Comparison of ENCODE assay signal across 8 mouse cellular contexts in genomic region chr11:79003053-79003768, GRCm38 (mm10). TPM values are rescaled to one million over a fixed set of nuclear protein-coding genes. Genes with fewer than 3 reads are reported as not detected.
DNase-seq lines count a peak whose midpoint lies in the region; ATAC-seq lines count a peak whose summit lies in the region.

No protein-coding gene starts in this region.

- H3K9ac ChIP-seq in midbrain, embryonic 16.5 days (ENCODE audit: low read depth, low read length): no peak overlapping the region
- H3K9ac ChIP-seq in midbrain, embryonic 14.5 days (replicated peaks; ENCODE audit: low read length): no peak overlapping the region
- no peak overlapping the region for H3K9ac ChIP-seq in heart, embryonic 15.5 days
- H3K9ac ChIP-seq in liver, embryonic 16.5 days (ENCODE audit: low read depth, low read length): no peak overlapping the region

- H3K4me1 ChIP-seq in midbrain, embryonic 16.5 days (ENCODE audit: control insufficient read depth, insufficient read depth, low read length): no peaks in the 10 kb centered on the region
- H3K4me1 ChIP-seq in midbrain, embryonic 14.5 days (ENCODE audit: control insufficient read depth, insufficient read depth, low read length): no peaks in the 10 kb centered on the region
- peaks cover 21% of the 10 kb centered on the region for H3K4me1 ChIP-seq in heart, embryonic 15.5 days (replicated peaks)
- H3K4me1 ChIP-seq in liver, embryonic 16.5 days (ENCODE audit: control insufficient read depth, low read depth, low read length): peaks cover 19% of the 10 kb centered on the region

- no peak overlapping the region for H3K4me2 ChIP-seq in midbrain, embryonic 16.5 days (ENCODE audit: low read length)
- H3K4me2 ChIP-seq in midbrain, embryonic 14.5 days (ENCODE audit: low read length): no peak overlapping the region
- H3K4me2 ChIP-seq in heart, embryonic 15.5 days: no peak overlapping the region
- no peak overlapping the region for H3K4me2 ChIP-seq in liver, embryonic 16.5 days (ENCODE audit: low read depth, low read length)

- ATAC-seq in midbrain, embryonic 16.5 days: no peak
- ATAC-seq in midbrain, embryonic 14.5 days (ENCODE audit: low FRiP score, low TSS enrichment): no peak
- peak; percentile 75 for ATAC-seq in heart, embryonic 15.5 days (replicated peaks; ENCODE audit: insufficient number of reproducible peaks, insufficient read depth, low FRiP score, low read depth)
- peak; percentile 66 for ATAC-seq in liver, embryonic 16.5 days (ENCODE audit: low read depth)

- no peak overlapping the region for H3K4me3 ChIP-seq in midbrain, embryonic 16.5 days (ENCODE audit: low read depth, low read length)
- no peak overlapping the region for H3K4me3 ChIP-seq in midbrain, embryonic 14.5 days (replicated peaks; ENCODE audit: low read depth, low read length)
- no peak overlapping the region for H3K4me3 ChIP-seq in heart, embryonic 15.5 days
- no peak overlapping the region for H3K4me3 ChIP-seq in liver, embryonic 16.5 days (ENCODE audit: low read depth, low read length)

- no peaks in the 10 kb centered on the region for H3K27me3 ChIP-seq in midbrain, embryonic 16.5 days (ENCODE audit: control insufficient read depth, insufficient read depth, low read depth, low read length)
- H3K27me3 ChIP-seq in midbrain, embryonic 14.5 days (ENCODE audit: control insufficient read depth, insufficient read depth, low read length): no peaks in the 10 kb centered on the region
- H3K27me3 ChIP-seq in heart, embryonic 15.5 days: no peaks in the 10 kb centered on the region
- no peaks in the 10 kb centered on the region for H3K27me3 ChIP-seq in liver, embryonic 16.5 days (ENCODE audit: control insufficient read depth, insufficient read depth, low read depth, low read length)

- no peaks in the 10 kb centered on the region for H3K36me3 ChIP-seq in midbrain, embryonic 16.5 days (ENCODE audit: control insufficient read depth, insufficient read depth, low read length)
- no peaks in the 10 kb centered on the region for H3K36me3 ChIP-seq in midbrain, embryonic 14.5 days (ENCODE audit: control insufficient read depth, insufficient read depth, low read length)
- H3K36me3 ChIP-seq in heart, embryonic 15.5 days: no peaks in the 10 kb centered on the region
- H3K36me3 ChIP-seq in liver, embryonic 16.5 days (ENCODE audit: control insufficient read depth, insufficient read depth): no peaks in the 10 kb centered on the region

- WGBS in midbrain, embryonic 16.5 days: 79% methylated on average over 11 of the region's 11 CpGs
- WGBS in midbrain, embryonic 14.5 days: 88% methylated on average over 11 of the region's 11 CpGs
- WGBS in heart, embryonic 15.5 days: 60% methylated on average over 11 of the region's 11 CpGs
- WGBS in liver, embryonic 16.5 days (ENCODE audit: insufficient replicate concordance): 33% methylated on average over 11 of the region's 11 CpGs

- H3K9me3 ChIP-seq in midbrain, embryonic 16.5 days (replicated peaks; ENCODE audit: control insufficient read depth, low read length, poor library complexity, severe bottlenecking): no peaks in the 10 kb centered on the region
- H3K9me3 ChIP-seq in midbrain, embryonic 14.5 days (ENCODE audit: control insufficient read depth, low read length): no peaks in the 10 kb centered on the region
- no peaks in the 10 kb centered on the region for H3K9me3 ChIP-seq in heart, embryonic 15.5 days (replicated peaks)
- H3K9me3 ChIP-seq in liver, embryonic 16.5 days (replicated peaks; ENCODE audit: control insufficient read depth, low read length): no peaks in the 10 kb centered on the region

- H3K27ac ChIP-seq in midbrain, embryonic 16.5 days (ENCODE audit: low read length): 0 out of 2 replicates have a peak overlapping the region, but pooled peaks have one; percentile 36
- H3K27ac ChIP-seq in midbrain, embryonic 14.5 days (replicated peaks; ENCODE audit: low read depth, low read length): no peak overlapping the region
- peak overlapping the region; percentile 83 for H3K27ac ChIP-seq in heart, embryonic 15.5 days
- peak overlapping the region; percentile 71 for H3K27ac ChIP-seq in liver, embryonic 16.5 days (ENCODE audit: low read length)

- no peak for DNase-seq in midbrain, embryonic 14.5 days
- peak; percentile 82 for DNase-seq in thymus, postnatal 14 days
- DNase-seq in spleen, postnatal 10 days (ENCODE audit: low spot score in 2 of 2): no peak
- no peak for DNase-seq in right cerebral cortex, postnatal 14 days
- no peak for DNase-seq in frontal cortex, postnatal 14 days (ENCODE audit: low spot score in 2 of 2)

RNA-seq across cellular contexts. Expression of gene Lgals9, which starts 18.5 kb away (rescaled TPM):
- 7.6 and 8.0 TPM in 2 replicates for polyA plus RNA-seq in midbrain, embryonic 16.5 days (2015; fragmentation: Nextera tagmentation; extraction: Ambion mirVana)
- 3.7 and 13.7 TPM in 2 replicates for polyA plus RNA-seq in midbrain, embryonic 14.5 days (2014; fragmentation: Nextera tagmentation; extraction: Ambion mirVana)
- 54.4 and 86.9 TPM in 2 replicates for polyA plus RNA-seq in heart, embryonic 15.5 days (2015; fragmentation: Nextera tagmentation; extraction: Ambion mirVana)
- 181 and 206 TPM in 2 replicates for polyA plus RNA-seq in liver, embryonic 16.5 days (2015; fragmentation: Nextera tagmentation; extraction: Ambion mirVana)

Comparison
In these comparisons a context has a peak if more than half of its experiments do, and no peak if none do; other contexts are left out.
1. ATAC-seq: peak in heart, embryonic 15.5 days (single experiment) and liver, embryonic 16.5 days (single experiment); none in midbrain, embryonic 16.5 days (single experiment) and midbrain, embryonic 14.5 days (single experiment).